Mouse (Mus musculus): ENCODE measurements around the gene Spata16.

Spata16 gene

GRCm38 (mm10) chr3:26826958-26827839 is 189.8 kb downstream of the Spata16 start:
- DNase-seq (ENCODE audit: low read depth, low spot score) = no peak

GRCm38 (mm10) chr3:26832954-26833353 is 195.5 kb downstream of the Spata16 start:
- DNase-seq (ENCODE audit: low read depth, low spot score) = no peak

DNA sequence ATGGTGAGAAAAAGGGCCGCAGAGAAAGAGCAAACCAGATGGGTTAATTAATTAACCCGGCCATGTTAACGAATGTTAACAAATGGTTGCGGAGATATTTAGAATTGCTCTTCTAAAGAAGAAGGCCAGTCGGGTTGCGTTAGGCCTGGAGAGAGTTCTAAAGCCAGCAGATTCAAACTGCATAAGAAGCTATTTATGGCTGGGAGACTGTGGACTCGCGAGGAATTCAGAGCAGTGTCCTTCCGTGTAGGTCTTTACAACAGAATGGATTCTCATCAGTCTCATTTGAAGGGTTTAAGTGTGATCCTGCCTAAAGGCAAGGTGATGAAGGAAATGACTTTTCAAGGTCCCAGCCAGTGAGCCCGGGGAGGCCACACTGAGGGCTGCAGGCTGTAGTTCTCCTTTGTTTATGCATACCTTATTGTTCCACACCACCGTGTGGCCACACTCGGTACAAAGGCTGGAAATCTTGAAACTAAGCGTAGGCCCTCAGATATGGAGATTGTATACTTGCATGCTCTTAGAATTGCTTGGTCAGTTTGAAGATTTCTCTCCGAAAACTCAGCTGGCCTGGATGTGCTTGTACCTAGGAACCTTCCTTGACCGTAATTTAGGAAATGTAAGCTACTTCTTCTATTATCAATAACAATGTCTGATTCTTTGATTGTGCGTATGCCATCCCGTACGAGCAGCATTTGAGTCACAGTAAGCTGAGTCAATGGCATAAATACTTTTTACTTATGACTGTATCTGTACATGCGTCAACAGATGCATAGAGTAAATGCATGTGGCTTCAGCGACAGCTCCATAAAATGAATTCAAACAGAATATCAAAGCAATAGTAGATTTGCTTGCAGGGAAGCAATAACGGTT is 197.0 kb downstream of the Spata16 start:
- DNase-seq (ENCODE audit: low read depth, low spot score) = no peak

GRCm38 (mm10) chr3:26835051-26835755 is 197.8 kb downstream of the Spata16 start:
- DNase-seq (ENCODE audit: low read depth, low spot score) = no peak

DNA sequence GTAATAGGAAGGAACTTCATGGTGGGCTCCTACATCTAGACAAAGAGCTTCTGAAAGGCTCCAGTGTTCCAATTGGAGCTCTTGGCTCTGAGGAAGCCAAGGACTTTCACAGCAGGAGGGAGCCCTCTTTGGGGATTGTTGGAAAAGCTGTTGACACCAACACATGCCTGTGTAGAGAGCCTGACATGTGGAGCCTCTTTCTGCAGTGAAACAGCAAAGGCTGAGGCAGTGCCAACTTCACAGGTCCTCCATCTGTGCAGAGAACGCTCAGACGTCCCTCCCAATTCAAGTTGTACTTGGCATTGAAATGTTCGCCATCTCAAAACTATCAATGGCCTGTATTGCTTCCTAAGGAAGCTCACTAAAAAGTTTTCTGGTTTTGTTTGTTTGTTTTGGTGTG is 207.6 kb downstream of the Spata16 start:
- DNase-seq (ENCODE audit: low read depth, low spot score) = no peak

GRCm38 (mm10) chr3:26847935-26848334 is 210.5 kb downstream of the Spata16 start:
- DNase-seq (ENCODE audit: low read depth, low spot score) = no peak

DNA sequence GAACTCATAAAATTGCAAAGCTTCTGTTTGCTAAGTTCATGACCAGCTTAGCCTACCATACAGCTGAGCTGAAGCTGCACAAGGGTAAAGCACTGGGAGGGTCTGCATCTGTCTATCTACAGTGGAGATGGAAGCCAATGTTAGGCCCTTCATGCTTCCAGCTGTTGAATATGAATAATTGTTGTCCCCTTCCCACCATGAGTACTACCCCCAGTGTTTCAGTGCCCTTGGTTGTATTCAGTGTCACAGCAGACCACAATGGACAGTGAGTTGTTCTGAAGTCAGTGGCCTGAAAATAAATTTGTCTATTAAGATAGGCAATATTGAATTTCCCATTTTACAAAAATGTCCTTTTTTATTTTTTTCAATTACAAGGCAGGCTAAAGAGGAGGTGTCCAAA is 212.8 kb downstream of the Spata16 start:
- no peak for DNase-seq (ENCODE audit: low read depth, low spot score)

GRCm38 (mm10) chr3:26850691-26851563 is 213.5 kb downstream of the Spata16 start:
- no peak for DNase-seq (ENCODE audit: low read depth, low spot score)

DNA sequence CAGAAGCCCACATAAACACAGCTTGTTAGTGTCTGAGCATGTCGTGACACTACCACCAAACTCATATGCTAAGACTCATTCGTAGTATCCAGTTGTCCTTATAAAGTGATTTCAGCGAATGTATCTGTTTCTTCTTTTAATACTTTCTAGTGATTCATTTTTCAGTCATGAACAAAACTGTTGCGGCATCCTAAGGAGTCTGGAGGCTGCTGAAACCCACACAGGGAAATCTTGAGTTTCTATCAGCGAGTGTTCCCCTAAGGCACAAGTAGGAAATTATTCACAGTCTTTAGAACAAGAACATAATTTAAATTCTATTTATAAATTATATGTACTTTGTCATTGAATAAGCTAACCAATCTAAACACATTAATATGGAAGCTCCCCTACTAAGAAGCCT is 216.1 kb downstream of the Spata16 start:
- no peak for DNase-seq (ENCODE audit: low read depth, low spot score)

GRCm38 (mm10) chr3:26874706-26875105 is 237.3 kb downstream of the Spata16 start:
- no peak for DNase-seq (ENCODE audit: low read depth, low spot score)

- no peak for DNase-seq (ENCODE audit: low read depth, low spot score)
These were observed 239.9 kb downstream of the Spata16 start for GRCm38 (mm10) chr3:26877291-26877690.

DNA sequence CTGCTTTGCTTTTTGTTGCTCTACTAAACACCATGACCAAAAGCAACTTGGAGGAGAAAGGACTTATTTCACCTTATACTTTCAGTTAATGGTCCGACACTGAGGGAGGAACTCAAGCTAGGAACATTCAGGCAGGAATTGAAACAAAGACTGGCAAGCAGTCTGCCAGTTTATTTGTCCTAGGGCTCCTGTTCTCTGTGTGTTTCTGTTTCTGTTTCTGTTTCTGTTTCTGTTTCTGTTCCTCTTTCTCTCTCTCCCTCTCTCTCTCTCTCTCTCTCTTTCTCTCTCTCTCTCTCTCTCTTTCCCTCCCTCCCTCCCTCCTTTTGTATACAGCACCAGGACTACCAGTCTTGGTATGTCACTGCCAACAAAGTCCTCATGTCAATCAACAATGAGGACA is 279.2 kb downstream of the Spata16 start:
- no peak for DNase-seq (ENCODE audit: low read depth, low spot score)

GRCm38 (mm10) chr3:26920986-26921385 is 283.6 kb downstream of the Spata16 start:
- no peak for DNase-seq (ENCODE audit: low read depth, low spot score)

GRCm38 (mm10) chr3:26921576-26921975 is 284.2 kb downstream of the Spata16 start:
- DNase-seq (ENCODE audit: low read depth, low spot score) = no peak

DNA sequence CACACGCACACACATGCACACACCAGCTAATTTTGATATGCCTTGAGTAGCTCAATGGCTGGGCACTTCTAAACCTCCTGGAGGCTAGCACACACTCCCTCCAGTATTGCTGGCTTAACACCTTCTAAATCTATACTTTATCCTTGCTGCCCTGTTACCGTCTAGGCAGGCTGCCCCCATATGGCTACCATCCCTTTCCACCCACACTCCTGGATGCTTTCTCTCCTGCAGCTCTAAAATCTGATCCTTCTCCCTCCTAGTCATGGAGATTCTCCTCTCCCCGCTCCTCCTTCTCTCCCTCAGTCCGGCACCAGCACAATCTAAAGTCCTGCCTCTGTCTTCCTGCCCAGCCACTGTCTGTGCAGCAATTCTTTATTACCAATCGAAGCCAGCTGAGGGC is 286.0 kb downstream of the Spata16 start:
- no peak for DNase-seq (ENCODE audit: low read depth, low spot score)

- DNase-seq (ENCODE audit: low read depth, low spot score) = no peak
These were observed 286.8 kb downstream of the Spata16 start for GRCm38 (mm10) chr3:26924212-26924611.

DNA sequence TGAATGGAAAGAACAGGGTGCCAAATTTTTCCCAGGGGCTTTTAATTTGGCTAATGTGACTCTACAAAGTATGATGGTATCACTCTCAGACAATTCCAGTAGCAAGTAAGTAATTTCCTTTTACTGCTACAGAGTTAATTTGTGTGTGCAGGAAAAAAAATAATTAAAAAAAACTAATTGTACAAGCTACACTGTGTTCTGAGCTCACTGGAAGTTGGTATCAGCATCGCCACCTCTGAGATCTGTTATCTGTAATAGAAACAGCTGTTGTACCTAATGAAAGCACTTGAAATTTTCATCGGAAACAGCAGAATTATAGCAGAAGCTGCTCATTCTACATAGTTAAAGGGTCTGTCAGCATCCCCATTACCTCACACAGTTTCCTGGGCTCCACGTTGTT is 295.7 kb downstream of the Spata16 start:
- no peak for DNase-seq (ENCODE audit: low read depth, low spot score)

GRCm38 (mm10) chr3:26936897-26937590 is 299.6 kb downstream of the Spata16 start:
- DNase-seq (ENCODE audit: low read depth, low spot score) = no peak

- DNase-seq (ENCODE audit: low read depth, low spot score) = no peak
These were observed 329.4 kb downstream of the Spata16 start for GRCm38 (mm10) chr3:26966776-26967175.

DNA sequence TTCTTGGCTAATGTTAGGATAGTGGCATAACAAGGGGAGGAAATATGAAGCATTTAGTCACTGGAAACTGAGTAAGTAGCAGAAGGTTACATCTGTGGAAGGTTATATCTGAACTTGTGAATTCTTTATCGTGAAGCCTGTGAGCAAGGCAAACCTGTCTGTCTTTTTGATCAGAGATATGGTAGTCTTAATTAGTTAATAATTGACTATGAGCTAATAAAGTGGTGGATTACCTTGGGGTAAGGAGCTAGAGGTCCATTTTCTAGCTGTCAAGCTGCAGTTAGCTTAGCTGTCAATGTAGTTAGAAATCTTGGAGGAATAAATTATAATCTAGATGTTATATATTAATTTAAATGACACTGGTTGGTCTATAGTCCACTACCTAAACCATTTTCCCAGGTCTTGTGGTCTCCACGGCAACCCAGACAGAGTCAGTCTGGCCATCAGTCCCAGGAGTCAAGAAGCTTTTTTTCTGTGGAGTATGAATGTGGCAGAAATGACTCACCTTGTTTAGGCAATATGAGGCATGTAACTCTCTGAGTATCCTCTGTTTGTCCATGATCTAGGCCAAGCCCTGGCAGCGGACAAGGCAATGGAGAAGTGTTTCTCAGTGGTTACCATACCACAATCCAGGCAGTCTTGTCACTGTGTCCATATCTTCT is 331.6 kb downstream of the Spata16 start:
- DNase-seq (ENCODE audit: low read depth, low spot score) = no peak
